Mouse (Mus musculus): Measurements from ENCODE around the gene Ttc28. TPM values are rescaled to one million over a fixed set of nuclear protein-coding genes. Genes with fewer than 3 reads are reported as not detected.
"Not testable (repeated sequence)": the region's sequence is repeated elsewhere in the genome, so short reads cannot be mapped to it uniquely, and the experiment has no call there.

Gene Ttc28
- polyA plus RNA-seq (2015; fragmentation: Nextera tagmentation; extraction: Ambion mirVana), result 17.6 and 18.0 TPM in 2 replicates

GRCm38 (mm10) chr5:110879584-110880374 lies at the start of gene Ttc28:
Ttc28 (plus strand) TSS chr5:110879803.
- Histone ChIP-seq H3K27me3 (no peaks in the 10 kb centered on the region), H3K4me3 (peak within 1 kb of the TSS; percentile 82), H3K9ac (peak within 1 kb of the TSS; percentile 93), H3K36me3 (peaks cover 16% of the 10 kb centered on the region), H3K27ac (peak within 1 kb of the TSS; percentile 84), H3K4me1 (peaks cover 42% of the 10 kb centered on the region), H3K9me3 (no peaks in the 10 kb centered on the region), H3K4me2 (replicated peaks) (peak within 1 kb of the TSS; percentile 83)
- WGBS, result under 1% methylated on average over 96 of the region's 101 CpGs
- peak; percentile 89 for ATAC-seq (ENCODE audit: low FRiP score, low read depth)

GRCm38 (mm10) chr5:110831036-110831720 lies 48.4 kb upstream of the Ttc28 start:
- Histone ChIP-seq H3K9me3 (no peaks in the 10 kb centered on the region), H3K36me3 (peaks cover 20% of the 10 kb centered on the region; the same call in 1 of the 2 replicates), H3K4me3 (no peak overlapping the region), H3K9ac (no peak overlapping the region), H3K27me3 (no peaks in the 10 kb centered on the region), H3K27ac (no peak overlapping the region), H3K4me2 (replicated peaks) (no peak overlapping the region), H3K4me1 (peaks cover 6% of the 10 kb centered on the region; the same call in 1 of the 2 replicates)
- ATAC-seq (ENCODE audit: low FRiP score, low read depth), result no peak
- WGBS, result 87% methylated on average over 5 of the region's 5 CpGs

- WGBS, result 26% methylated on average over 3 of the region's 3 CpGs
- Histone ChIP-seq H3K9ac (no peak overlapping the region), H3K9me3 (no peaks in the 10 kb centered on the region), H3K27ac (no peak overlapping the region), H3K4me3 (no peak overlapping the region), H3K4me2 (replicated peaks) (0 out of 2 replicates have a peak overlapping the region, but pooled peaks have one; percentile 1), H3K4me1 (peaks cover 17% of the 10 kb centered on the region; the same call in 1 of the 2 replicates), H3K27me3 (no peaks in the 10 kb centered on the region), H3K36me3 (peaks cover 14% of the 10 kb centered on the region; the same call in 1 of the 2 replicates)
- no peak for ATAC-seq (ENCODE audit: low FRiP score, low read depth)
These were observed 43.6 kb upstream of the Ttc28 start for GRCm38 (mm10) chr5:110835959-110836358.

- H3K9ac ChIP-seq; H3K27ac ChIP-seq; H3K27me3 ChIP-seq; H3K9me3 ChIP-seq; H3K4me2 ChIP-seq (replicated peaks); ATAC-seq (ENCODE audit: low FRiP score, low read depth); H3K4me3 ChIP-seq: not testable (repeated sequence)
- WGBS, result 95% methylated on average over 5 of the region's 5 CpGs
- Histone ChIP-seq H3K4me1 (peaks cover 17% of the 10 kb centered on the region; the same call in 1 of the 2 replicates), H3K36me3 (peaks cover 18% of the 10 kb centered on the region)
These were observed 41.6 kb upstream of the Ttc28 start for GRCm38 (mm10) chr5:110838016-110838415.

- Histone ChIP-seq H3K27me3 (no peaks in the 10 kb centered on the region), H3K9me3 (no peaks in the 10 kb centered on the region), H3K4me1 (peaks cover 17% of the 10 kb centered on the region; the same call in 1 of the 2 replicates), H3K36me3 (peaks cover 24% of the 10 kb centered on the region), H3K9ac (peak overlapping the region; percentile 80), H3K27ac (peak overlapping the region; percentile 81; the same call in 1 of the 2 replicates), H3K4me2 (replicated peaks) (peak overlapping the region; percentile 78), H3K4me3 (peak overlapping the region; percentile 71)
- WGBS, result 4% methylated on average over 28 of the region's 28 CpGs
- ATAC-seq (ENCODE audit: low FRiP score, low read depth), result peak; percentile 66; the same call in 1 of the 2 replicates
These were observed 40.4 kb upstream of the Ttc28 start for GRCm38 (mm10) chr5:110839038-110839677.

GRCm38 (mm10) chr5:110839678-110840365 lies 39.8 kb upstream of the Ttc28 start, which contains the start of the genes Hscb and Chek2:
Hscb (minus strand) TSS chr5:110839777.
Chek2 (plus strand) TSS chr5:110839979.
- under 1% methylated on average over 41 of the region's 41 CpGs for WGBS
- peak; percentile 98 for ATAC-seq (ENCODE audit: low FRiP score, low read depth)
- H3K36me3 ChIP-seq, result peaks cover 29% of the 10 kb centered on the region

GRCm38 (mm10) chr5:110840465-110840864 lies 39.1 kb upstream of the Ttc28 start:
- WGBS, result 11% methylated on average over 4 of the region's 4 CpGs
- Histone ChIP-seq H3K4me1 (peaks cover 17% of the 10 kb centered on the region; the same call in 1 of the 2 replicates), H3K9me3 (no peaks in the 10 kb centered on the region), H3K4me2 (replicated peaks) (peak overlapping the region; percentile 77), H3K27me3 (no peaks in the 10 kb centered on the region), H3K36me3 (peaks cover 35% of the 10 kb centered on the region), H3K9ac (peak overlapping the region; percentile 63), H3K4me3 (peak overlapping the region; percentile 71), H3K27ac (peak overlapping the region; percentile 84)
- no peak for ATAC-seq (ENCODE audit: low FRiP score, low read depth)

More at GRCm38 (mm10) chr5:110839678-110840365, 39.8 kb upstream of the Ttc28 start, which contains the start of the genes Hscb and Chek2:
- H3K9me3 ChIP-seq, result no peaks in the 10 kb centered on the region
- peak within 1 kb of the TSS; percentile 80 for H3K9ac ChIP-seq
- no peaks in the 10 kb centered on the region for H3K27me3 ChIP-seq
- H3K4me3 ChIP-seq, result peak within 1 kb of the TSS; percentile 71
- H3K4me1 ChIP-seq, result peaks cover 17% of the 10 kb centered on the region; the same call in 1 of the 2 replicates
- peak within 1 kb of the TSS; percentile 78 for H3K4me2 ChIP-seq (replicated peaks)
- H3K27ac ChIP-seq, result peak within 1 kb of the TSS; percentile 84

GRCm38 (mm10) chr5:110841046-110841862 lies 38.3 kb upstream of the Ttc28 start:
- H3K4me3 ChIP-seq, result no peak overlapping the region
- no peaks in the 10 kb centered on the region for H3K9me3 ChIP-seq
- H3K27ac ChIP-seq, result no peak overlapping the region
- 92% methylated on average over 14 of the region's 14 CpGs for WGBS
- H3K9ac ChIP-seq, result no peak overlapping the region
- peaks cover 14% of the 10 kb centered on the region; the same call in 1 of the 2 replicates for H3K4me1 ChIP-seq
- H3K27me3 ChIP-seq, result no peaks in the 10 kb centered on the region
- peak overlapping the region; percentile 77; the same call in 1 of the 2 replicates for H3K4me2 ChIP-seq (replicated peaks)
- no peak for ATAC-seq (ENCODE audit: low FRiP score, low read depth)
- H3K36me3 ChIP-seq, result peaks cover 43% of the 10 kb centered on the region

GRCm38 (mm10) chr5:110852990-110853389 lies 26.6 kb upstream of the Ttc28 start:
- Histone ChIP-seq H3K4me1 (peaks cover 5% of the 10 kb centered on the region; the same call in 1 of the 2 replicates), H3K27ac (no peak overlapping the region), H3K4me3 (no peak overlapping the region), H3K9ac (no peak overlapping the region), H3K27me3 (no peaks in the 10 kb centered on the region), H3K36me3 (peaks cover 30% of the 10 kb centered on the region), H3K4me2 (replicated peaks) (no peak overlapping the region), H3K9me3 (0 out of 2 replicates have a peak, but pooled peaks cover 5% of the 10 kb centered on the region)
- ATAC-seq (ENCODE audit: low FRiP score, low read depth), result no peak
- 81% methylated on average over 1 of the region's 1 CpGs for WGBS

GRCm38 (mm10) chr5:110857091-110857490 lies 22.5 kb upstream of the Ttc28 start:
- Histone ChIP-seq H3K4me3 (no peak overlapping the region), H3K9me3 (0 out of 2 replicates have a peak, but pooled peaks cover 5% of the 10 kb centered on the region), H3K4me1 (peaks cover 5% of the 10 kb centered on the region; the same call in 1 of the 2 replicates), H3K27me3 (no peaks in the 10 kb centered on the region), H3K36me3 (peaks cover 36% of the 10 kb centered on the region), H3K9ac (no peak overlapping the region), H3K27ac (no peak overlapping the region), H3K4me2 (replicated peaks) (no peak overlapping the region)
- 53% methylated on average over 5 of the region's 5 CpGs for WGBS
- no peak for ATAC-seq (ENCODE audit: low FRiP score, low read depth)

Measured in limb, embryonic 13.5 days (tissue).